Mouse (Mus musculus): Measurements from ENCODE around the gene Snapc2. TPM values are rescaled to one million over a fixed set of nuclear protein-coding genes. Genes with fewer than 3 reads are reported as not detected.

The Snapc2 gene
- polyA plus RNA-seq (2015; fragmentation: Nextera tagmentation; extraction: Ambion mirVana) = 48.7 and 52.0 TPM in 2 replicates

DNA sequence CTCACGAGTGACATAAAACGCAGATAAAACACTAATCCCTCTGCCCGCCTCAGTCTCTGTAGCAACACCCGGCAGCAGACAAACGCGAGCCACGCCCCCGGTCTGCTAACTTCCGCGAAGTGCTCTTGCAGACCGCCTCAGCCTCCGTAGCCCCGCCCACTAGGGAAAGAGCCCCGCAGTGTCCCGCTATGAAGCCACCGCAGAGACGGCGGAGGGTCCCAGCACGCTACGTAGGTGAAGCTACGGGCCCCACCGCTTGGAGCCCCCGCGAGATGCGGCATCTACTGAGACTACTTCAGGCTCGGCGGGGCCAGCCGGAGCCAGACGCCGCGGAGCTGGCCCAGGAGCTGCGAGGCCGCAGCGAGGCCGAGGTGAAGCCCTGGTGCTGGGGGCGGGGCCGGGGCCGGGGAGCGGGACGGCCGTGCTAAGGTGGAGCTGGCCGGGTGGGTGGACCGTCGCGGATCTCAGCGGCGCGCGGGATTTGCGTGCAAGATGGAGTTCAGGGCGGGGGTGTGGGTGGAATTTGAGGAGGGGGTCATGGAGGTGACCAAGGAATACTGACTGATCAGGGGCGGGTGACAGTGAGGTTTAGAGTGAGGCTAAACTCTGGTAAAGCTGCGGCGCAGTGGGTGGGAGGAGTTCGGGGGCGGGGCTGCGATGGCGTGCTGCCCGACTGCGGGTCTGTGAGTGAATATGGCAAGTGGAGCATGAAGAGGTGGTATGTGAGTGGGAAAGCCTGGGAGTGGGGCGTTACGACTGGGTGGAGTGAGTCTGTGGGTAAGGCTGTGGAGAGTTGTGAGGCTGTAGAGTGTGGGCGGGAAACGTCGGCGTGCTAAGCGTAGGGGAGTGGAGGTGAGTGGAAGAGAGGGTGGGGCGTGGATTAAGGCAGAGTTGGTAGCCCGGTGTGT lies at the start of gene Snapc2:
TSS of gene Snapc2 (plus strand) at position 147 of the 908 bp plus-strand sequence.
- Histone ChIP-seq H3K27me3 (ENCODE audit: control insufficient read depth, insufficient read depth, low read depth, low read length) (no peaks in the 10 kb centered on the region), H3K4me2 (ENCODE audit: low read depth, low read length) (peak within 1 kb of the TSS; percentile 75), H3K9ac (ENCODE audit: low read length) (peak within 1 kb of the TSS; percentile 97), H3K36me3 (ENCODE audit: control insufficient read depth, insufficient read depth, low read length) (peaks cover 5% of the 10 kb centered on the region; the same call in 1 of the 2 replicates), H3K4me3 (ENCODE audit: low read length) (peak within 1 kb of the TSS; percentile 96), H3K27ac (ENCODE audit: low read length) (peak within 1 kb of the TSS; percentile 90), H3K9me3 (ENCODE audit: control insufficient read depth, low read length) (no peaks in the 10 kb centered on the region), H3K4me1 (replicated peaks; ENCODE audit: control insufficient read depth, insufficient read depth, low read length) (peaks cover 23% of the 10 kb centered on the region)
- under 1% methylated on average over 69 of the region's 69 CpGs for WGBS
- ATAC-seq (ENCODE audit: low read depth) = peak; percentile 92

DNA sequence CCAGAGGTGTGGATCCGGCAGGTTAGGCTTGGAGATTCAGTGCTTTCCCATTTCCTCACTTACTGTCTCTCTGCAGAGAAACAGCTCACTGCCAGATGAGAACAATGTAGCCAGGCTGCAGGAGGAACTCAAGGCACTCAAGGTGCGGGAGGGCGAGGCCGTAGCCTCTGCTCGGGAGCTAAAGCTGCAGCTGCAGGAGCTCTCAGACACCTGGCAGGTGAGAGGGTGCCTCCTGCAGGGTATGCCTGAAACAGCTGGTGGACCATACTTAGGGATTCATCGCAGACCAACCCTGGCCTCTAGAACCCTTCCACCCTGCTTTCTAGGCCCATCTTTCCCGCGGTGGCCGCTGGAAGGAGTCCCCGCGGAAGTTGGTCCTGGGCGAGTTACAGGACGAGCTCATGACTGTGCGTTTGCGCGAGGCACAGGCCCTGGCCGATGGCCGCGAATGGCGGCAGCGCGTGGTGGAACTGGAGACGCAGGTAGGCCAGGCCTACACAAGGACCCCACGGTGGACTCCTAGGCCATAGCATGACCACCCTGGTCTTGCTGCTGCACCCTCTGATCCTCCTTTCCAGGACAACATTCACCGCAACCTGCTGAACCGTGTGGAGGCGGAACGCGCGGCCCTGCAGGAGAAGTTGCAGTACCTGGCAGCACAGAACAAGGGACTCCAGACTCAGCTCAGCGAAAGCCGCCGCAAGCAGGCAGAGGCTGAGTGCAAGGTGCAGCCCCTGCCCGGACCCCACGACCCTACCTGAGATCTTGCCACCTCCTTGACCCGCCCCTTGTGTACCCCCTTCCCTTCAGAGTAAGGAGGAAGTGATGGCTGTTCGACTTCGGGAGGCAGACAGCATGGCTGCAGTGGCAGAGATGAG lies 47.4 kb upstream of the Snapc2 start:
- H3K36me3 ChIP-seq (ENCODE audit: control insufficient read depth, insufficient read depth, low read length) = peaks cover 6% of the 10 kb centered on the region
- ATAC-seq (ENCODE audit: low read depth) = peak; percentile 46
- H3K9me3 ChIP-seq (ENCODE audit: control insufficient read depth, low read length) = no peaks in the 10 kb centered on the region; the same call in 1 of the 2 replicates
- no peak overlapping the region for H3K4me3 ChIP-seq (ENCODE audit: low read length)
- no peak overlapping the region for H3K27ac ChIP-seq (ENCODE audit: low read length)
- no peak overlapping the region for H3K9ac ChIP-seq (ENCODE audit: low read length)
- no peaks in the 10 kb centered on the region; the same call in 1 of the 2 replicates for H3K4me1 ChIP-seq (replicated peaks; ENCODE audit: control insufficient read depth, insufficient read depth, low read length)
- peak overlapping the region; percentile 13 for H3K4me2 ChIP-seq (ENCODE audit: low read depth, low read length)
- H3K27me3 ChIP-seq (ENCODE audit: control insufficient read depth, insufficient read depth, low read depth, low read length) = peaks cover 8% of the 10 kb centered on the region; the same call in 1 of the 2 replicates
- WGBS = 29% methylated on average over 38 of the region's 38 CpGs

DNA sequence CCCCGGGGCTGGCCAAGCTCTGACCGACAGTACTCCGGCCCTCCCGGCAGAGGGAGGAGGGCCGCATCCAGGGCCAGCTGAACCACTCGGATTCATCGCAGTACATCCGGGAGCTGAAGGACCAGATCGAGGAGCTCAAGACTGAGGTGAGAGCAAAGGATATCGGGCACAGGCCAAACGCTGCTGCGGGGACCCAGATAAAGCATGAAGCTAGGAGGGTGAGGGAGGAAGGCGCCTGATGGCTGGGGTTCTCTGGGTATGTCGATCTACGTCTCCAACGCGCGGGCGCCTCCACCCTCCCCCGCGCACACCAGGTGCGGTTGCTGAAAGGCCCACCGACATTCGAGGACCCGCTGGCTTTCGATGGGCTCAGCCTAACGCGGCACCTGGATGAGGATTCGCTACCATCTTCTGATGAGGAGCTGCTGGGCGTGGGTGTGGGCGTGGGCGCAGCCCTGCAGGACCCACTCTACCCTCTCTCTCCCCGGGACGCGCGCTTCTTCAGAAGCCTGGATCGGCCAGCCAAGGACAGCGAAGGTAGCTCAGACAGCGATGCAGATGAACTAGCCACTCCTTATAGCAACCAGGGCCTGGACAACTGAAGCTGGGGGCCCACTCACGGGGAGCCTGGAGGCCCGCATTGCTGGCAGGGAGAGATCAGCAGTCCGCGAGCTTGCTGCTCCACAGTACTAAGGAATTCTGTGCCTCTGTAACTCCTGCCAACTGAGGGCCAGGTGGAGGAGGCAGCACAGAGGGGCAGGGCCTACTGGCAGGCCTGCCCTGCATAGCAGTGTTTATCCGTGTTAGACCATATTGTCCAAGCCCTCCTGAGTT lies 46.5 kb upstream of the Snapc2 start:
- H3K36me3 ChIP-seq (ENCODE audit: control insufficient read depth, insufficient read depth, low read length) = peaks cover 6% of the 10 kb centered on the region
- H3K4me2 ChIP-seq (ENCODE audit: low read depth, low read length) = peak overlapping the region; percentile 13
- H3K27ac ChIP-seq (ENCODE audit: low read length) = no peak overlapping the region
- no peak overlapping the region for H3K4me3 ChIP-seq (ENCODE audit: low read length)
- WGBS = 23% methylated on average over 44 of the region's 44 CpGs
- H3K27me3 ChIP-seq (ENCODE audit: control insufficient read depth, insufficient read depth, low read depth, low read length) = peaks cover 8% of the 10 kb centered on the region; the same call in 1 of the 2 replicates
- ATAC-seq (ENCODE audit: low read depth) = peak; percentile 63
- no peaks in the 10 kb centered on the region; the same call in 1 of the 2 replicates for H3K4me1 ChIP-seq (replicated peaks; ENCODE audit: control insufficient read depth, insufficient read depth, low read length)
- H3K9me3 ChIP-seq (ENCODE audit: control insufficient read depth, low read length) = no peaks in the 10 kb centered on the region; the same call in 1 of the 2 replicates
- H3K9ac ChIP-seq (ENCODE audit: low read length) = no peak overlapping the region

DNA sequence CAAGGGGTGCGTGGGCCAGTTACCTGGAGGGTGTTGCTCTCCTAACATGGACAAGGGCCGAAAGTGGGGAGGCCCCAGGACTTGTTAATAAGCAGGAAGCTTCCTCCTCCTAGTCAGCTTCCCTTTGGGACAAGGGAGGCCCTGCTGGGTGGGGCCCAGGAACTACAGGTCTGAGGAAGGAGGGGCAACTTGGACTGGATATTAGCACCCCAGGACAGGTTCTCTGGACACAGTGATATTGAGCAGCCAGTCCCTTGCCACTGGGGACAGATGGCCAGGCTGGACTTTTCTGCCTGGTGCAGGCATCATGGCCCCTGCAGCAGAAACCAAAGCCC lies 45.9 kb upstream of the Snapc2 start:
- Histone ChIP-seq H3K4me3 (ENCODE audit: low read length) (no peak overlapping the region), H3K36me3 (ENCODE audit: control insufficient read depth, insufficient read depth, low read length) (peaks cover 6% of the 10 kb centered on the region), H3K4me2 (ENCODE audit: low read depth, low read length) (no peak overlapping the region), H3K4me1 (replicated peaks; ENCODE audit: control insufficient read depth, insufficient read depth, low read length) (no peaks in the 10 kb centered on the region; the same call in 1 of the 2 replicates), H3K9ac (ENCODE audit: low read length) (no peak overlapping the region), H3K9me3 (ENCODE audit: control insufficient read depth, low read length) (no peaks in the 10 kb centered on the region; the same call in 1 of the 2 replicates), H3K27ac (ENCODE audit: low read length) (no peak overlapping the region), H3K27me3 (ENCODE audit: control insufficient read depth, insufficient read depth, low read depth, low read length) (peaks cover 8% of the 10 kb centered on the region; the same call in 1 of the 2 replicates)
- 64% methylated on average over 2 of the region's 2 CpGs for WGBS
- ATAC-seq (ENCODE audit: low read depth) = no peak

DNA sequence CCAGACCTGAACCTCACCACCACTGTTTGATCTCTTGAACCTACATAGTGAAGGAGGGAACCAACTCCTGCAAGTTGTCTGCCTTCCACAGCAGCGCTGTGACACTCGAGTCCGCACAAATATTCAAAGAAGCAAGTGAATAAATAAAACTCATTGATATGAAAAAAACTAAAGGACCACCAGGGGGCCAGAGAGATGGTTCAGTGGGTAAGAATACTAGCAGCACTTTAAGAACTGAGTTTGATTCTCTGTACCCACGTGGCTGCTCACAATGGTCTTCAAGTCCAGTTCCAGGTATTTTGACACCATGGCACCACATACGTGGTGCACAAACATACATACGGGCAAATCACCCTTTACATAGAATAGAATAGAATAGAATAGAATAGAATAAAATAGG lies 41.8 kb upstream of the Snapc2 start:
- Histone ChIP-seq H3K9ac (ENCODE audit: low read length) (no peak overlapping the region), H3K4me1 (replicated peaks; ENCODE audit: control insufficient read depth, insufficient read depth, low read length) (peaks cover 15% of the 10 kb centered on the region), H3K27me3 (ENCODE audit: control insufficient read depth, insufficient read depth, low read depth, low read length) (peaks cover 6% of the 10 kb centered on the region; the same call in 1 of the 2 replicates), H3K9me3 (ENCODE audit: control insufficient read depth, low read length) (no peaks in the 10 kb centered on the region; the same call in 1 of the 2 replicates), H3K4me3 (ENCODE audit: low read length) (no peak overlapping the region), H3K4me2 (ENCODE audit: low read depth, low read length) (no peak overlapping the region), H3K27ac (ENCODE audit: low read length) (no peak overlapping the region), H3K36me3 (ENCODE audit: control insufficient read depth, insufficient read depth, low read length) (peaks cover 6% of the 10 kb centered on the region; the same call in 1 of the 2 replicates)
- ATAC-seq (ENCODE audit: low read depth) = no peak
- WGBS = 65% methylated on average over 6 of the region's 6 CpGs

DNA sequence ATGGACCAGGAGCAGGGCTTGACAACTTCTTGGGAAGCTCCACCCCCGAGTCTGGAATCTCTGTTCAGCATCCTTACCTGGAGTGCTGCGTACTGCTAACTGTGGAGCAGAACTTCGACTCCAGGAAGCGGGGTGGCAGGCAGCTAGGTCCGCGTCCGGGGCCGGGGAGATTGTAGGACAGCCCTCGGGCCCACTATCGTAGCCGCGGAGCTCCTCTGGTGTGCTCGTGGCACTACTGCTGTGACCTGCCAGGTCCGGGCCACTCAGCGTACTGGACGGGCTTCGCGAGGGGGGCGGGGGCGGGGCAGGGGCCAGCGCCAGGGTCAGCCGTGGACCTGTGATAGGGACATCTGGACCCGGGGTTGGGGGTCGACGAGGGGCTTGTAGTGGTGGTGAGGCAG lies 40.1 kb upstream of the Snapc2 start:
- peak overlapping the region; percentile 58 for H3K4me3 ChIP-seq (ENCODE audit: low read length)
- peak overlapping the region; percentile 90 for H3K27ac ChIP-seq (ENCODE audit: low read length)
- H3K9me3 ChIP-seq (ENCODE audit: control insufficient read depth, low read length) = no peaks in the 10 kb centered on the region; the same call in 1 of the 2 replicates
- H3K9ac ChIP-seq (ENCODE audit: low read length) = peak overlapping the region; percentile 64
- H3K27me3 ChIP-seq (ENCODE audit: control insufficient read depth, insufficient read depth, low read depth, low read length) = peaks cover 19% of the 10 kb centered on the region
- peaks cover 6% of the 10 kb centered on the region; the same call in 1 of the 2 replicates for H3K36me3 ChIP-seq (ENCODE audit: control insufficient read depth, insufficient read depth, low read length)
- under 1% methylated on average over 25 of the region's 25 CpGs for WGBS
- peaks cover 15% of the 10 kb centered on the region for H3K4me1 ChIP-seq (replicated peaks; ENCODE audit: control insufficient read depth, insufficient read depth, low read length)
- H3K4me2 ChIP-seq (ENCODE audit: low read depth, low read length) = peak overlapping the region; percentile 96
- ATAC-seq (ENCODE audit: low read depth) = peak; percentile 15

DNA sequence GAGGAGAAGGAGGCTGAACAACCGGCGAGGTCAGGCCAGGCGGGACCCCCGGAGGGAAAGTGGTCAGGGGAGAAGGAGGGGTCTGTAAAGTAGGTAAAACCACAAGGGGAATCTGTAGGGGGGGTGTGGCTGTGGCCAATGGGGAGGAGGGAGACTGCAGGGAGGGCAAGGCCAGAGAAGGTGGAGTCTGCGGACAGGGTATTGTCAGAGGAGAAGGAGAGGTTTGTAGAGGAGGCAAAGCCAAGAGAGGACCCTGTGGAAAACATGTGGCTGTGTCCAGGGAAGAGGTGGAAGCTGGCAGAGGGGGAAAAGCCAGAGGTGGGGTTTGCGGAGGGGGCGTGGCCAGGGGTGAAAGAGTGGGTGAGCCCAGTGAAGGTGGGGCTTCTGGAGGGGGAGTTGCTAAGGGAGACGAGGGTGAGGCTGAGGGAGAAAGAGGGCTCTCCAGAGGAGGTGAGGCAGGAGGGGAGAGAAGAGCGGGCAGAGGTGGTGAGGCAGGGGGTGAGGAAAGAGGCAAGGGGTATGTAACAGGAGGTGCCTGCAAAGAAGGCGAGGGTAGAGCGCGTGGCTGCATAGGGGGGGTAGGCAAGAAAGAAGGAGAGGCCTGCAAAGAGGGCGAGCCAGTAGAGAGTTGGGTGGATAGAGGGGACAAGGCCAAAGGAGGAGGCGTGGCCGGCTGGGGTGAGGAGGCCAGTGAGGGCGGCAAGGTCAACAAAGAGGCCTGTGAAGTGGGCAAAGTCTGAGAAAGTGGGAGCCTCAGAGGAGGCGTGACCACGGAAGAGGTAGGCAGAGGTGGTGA lies 39.5 kb upstream of the Snapc2 start:
- H3K27ac ChIP-seq (ENCODE audit: low read length) = peak overlapping the region; percentile 90
- ATAC-seq (ENCODE audit: low read depth) = peak; percentile 80
- WGBS = 2% methylated on average over 18 of the region's 18 CpGs

More for the DNA sequence above, 39.5 kb upstream of the Snapc2 start:
- Histone ChIP-seq H3K4me1 (replicated peaks; ENCODE audit: control insufficient read depth, insufficient read depth, low read length) (peaks cover 15% of the 10 kb centered on the region), H3K4me3 (ENCODE audit: low read length) (peak overlapping the region; percentile 58), H3K9me3 (ENCODE audit: control insufficient read depth, low read length) (no peaks in the 10 kb centered on the region; the same call in 1 of the 2 replicates), H3K9ac (ENCODE audit: low read length) (peak overlapping the region; percentile 64), H3K36me3 (ENCODE audit: control insufficient read depth, insufficient read depth, low read length) (peaks cover 6% of the 10 kb centered on the region; the same call in 1 of the 2 replicates), H3K27me3 (ENCODE audit: control insufficient read depth, insufficient read depth, low read depth, low read length) (peaks cover 23% of the 10 kb centered on the region), H3K4me2 (ENCODE audit: low read depth, low read length) (peak overlapping the region; percentile 96)
